Mouse (Mus musculus) neural tube, embryonic 10.5 days (tissue): Measurements from ENCODE around the gene Cdrt4.

Experiments used
- DNase-seq: peaks from one replicate; pipeline ENCODE4 v3.0.0-alpha.2; 2017; ENCODE audit warnings: low spot score; ENCODE audit errors: extremely low spot score

Gene Cdrt4

GRCm38 (mm10) chr11:62951012-62951411, at the start of gene Cdrt4:
Gene Cdrt4, plus strand, starts transcription at chr11:62951193.
- no peak for DNase-seq

- peak; percentile 35 for DNase-seq
These were observed 49.2 kb upstream of the Cdrt4 start for GRCm38 (mm10) chr11:62901699-62902323.

- no peak for DNase-seq
These were observed 47.0 kb upstream of the Cdrt4 start for GRCm38 (mm10) chr11:62903871-62904495.

- DNase-seq: no peak
These were observed 41.2 kb upstream of the Cdrt4 start for GRCm38 (mm10) chr11:62909720-62910306.

- DNase-seq: no peak
These were observed 39.6 kb upstream of the Cdrt4 start for GRCm38 (mm10) chr11:62911362-62911761.

- DNase-seq: no peak
These were observed 37.9 kb upstream of the Cdrt4 start for GRCm38 (mm10) chr11:62913141-62913540.

GRCm38 (mm10) chr11:62914532-62914931, 36.5 kb upstream of the Cdrt4 start:
- DNase-seq: no peak

GRCm38 (mm10) chr11:62915486-62915885, 35.5 kb upstream of the Cdrt4 start:
- DNase-seq: no peak

GRCm38 (mm10) chr11:62916765-62917164, 34.2 kb upstream of the Cdrt4 start:
- no peak for DNase-seq

- DNase-seq: no peak
These were observed 30.8 kb upstream of the Cdrt4 start for GRCm38 (mm10) chr11:62919946-62920742.

GRCm38 (mm10) chr11:62920743-62921050, 30.3 kb upstream of the Cdrt4 start:
- no peak for DNase-seq

- DNase-seq: peak; percentile 97
These were observed 29.7 kb upstream of the Cdrt4 start for GRCm38 (mm10) chr11:62921052-62921977.

- no peak for DNase-seq
These were observed 26.8 kb upstream of the Cdrt4 start for GRCm38 (mm10) chr11:62924091-62924761.

GRCm38 (mm10) chr11:62929799-62930198, 21.2 kb upstream of the Cdrt4 start:
- no peak for DNase-seq

GRCm38 (mm10) chr11:62930574-62930973, 20.4 kb upstream of the Cdrt4 start:
- DNase-seq: no peak

- no peak for DNase-seq
These were observed 19.9 kb upstream of the Cdrt4 start for GRCm38 (mm10) chr11:62931141-62931540.

- no peak for DNase-seq
These were observed 17.9 kb upstream of the Cdrt4 start for GRCm38 (mm10) chr11:62933099-62933498.

GRCm38 (mm10) chr11:62934795-62935514, 16.0 kb upstream of the Cdrt4 start:
- DNase-seq: no peak

- DNase-seq: no peak
These were observed 13.0 kb upstream of the Cdrt4 start for GRCm38 (mm10) chr11:62937986-62938385.

GRCm38 (mm10) chr11:62938921-62939320, 12.1 kb upstream of the Cdrt4 start:
- DNase-seq: no peak
